Comparison of ENCODE assay signal across 16 mouse cellular contexts in the genomic region with DNA sequence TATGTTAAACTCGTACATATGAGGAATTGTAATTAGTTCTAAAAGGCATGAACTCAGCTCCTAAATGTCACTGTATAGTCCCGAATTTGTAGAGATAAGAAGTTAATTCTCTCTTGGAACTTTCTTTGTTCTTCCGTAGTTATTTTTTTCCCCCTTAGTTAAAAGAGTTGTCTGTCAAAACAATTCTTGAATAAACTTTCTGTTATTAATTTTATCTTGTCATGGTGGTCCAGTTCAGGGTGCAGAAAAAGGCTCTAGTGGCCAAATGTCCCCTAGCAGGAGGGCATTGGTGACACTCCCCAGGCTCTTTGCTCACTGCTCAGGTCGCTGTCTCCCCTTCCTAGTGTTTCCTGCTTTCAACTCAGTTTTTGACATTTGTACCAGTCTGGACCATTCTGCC. TPM values are rescaled to one million over a fixed set of nuclear protein-coding genes. Genes with fewer than 3 reads are reported as not detected.
DNase-seq lines count a peak whose midpoint lies in the region; ATAC-seq lines count a peak whose summit lies in the region.
"Had no signal": no experiment of that assay in that cellular context is flagged by ENCODE, and none has a peak within 500 bp of the region (broad histone marks: within the 10 kb centered on the region; RNA-seq: fewer than 3 reads in every experiment).

No protein-coding gene starts in this region.

- DNase-seq in heart, adult 9 months (ENCODE audit: low spot score in 2 of 2), result no peak
- DNase-seq in lung, adult 18-20 months, result no peak
- DNase-seq in frontal cortex, postnatal 14 days (ENCODE audit: low spot score in 2 of 2), result no peak
- DNase-seq: cerebellum, adult 8-10 months; thymus, postnatal 14 days had no signal

- H3K4me2 ChIP-seq in heart, embryonic 11.5 days, result peak overlapping the region; percentile 55; the same call in 1 of the 2 replicates
- peak overlapping the region; percentile 40; the same call in 1 of the 2 replicates for H3K4me2 ChIP-seq in lung, embryonic 15.5 days
- H3K4me2 ChIP-seq in hindbrain, embryonic 16.5 days (ENCODE audit: low read length), result peak overlapping the region; percentile 46
- peak overlapping the region; percentile 39; the same call in 1 of the 2 replicates for H3K4me2 ChIP-seq in stomach, embryonic 14.5 days (replicated peaks; ENCODE audit: low read depth, low read length)
- H3K4me2 ChIP-seq: forebrain, embryonic 13.5 days; midbrain, embryonic 13.5 days had no signal

- peaks cover 16% of the 10 kb centered on the region for H3K4me1 ChIP-seq in heart, embryonic 11.5 days (ENCODE audit: control insufficient read depth, insufficient read depth, low read length)
- H3K4me1 ChIP-seq in lung, embryonic 15.5 days, result peaks cover 57% of the 10 kb centered on the region
- H3K4me1 ChIP-seq in hindbrain, embryonic 16.5 days (ENCODE audit: control insufficient read depth, insufficient read depth, low read depth, low read length), result peaks cover 38% of the 10 kb centered on the region
- peaks cover 54% of the 10 kb centered on the region for H3K4me1 ChIP-seq in stomach, embryonic 14.5 days (ENCODE audit: control insufficient read depth, insufficient read depth, low read length)

- no peaks in the 10 kb centered on the region for H3K36me3 ChIP-seq in heart, embryonic 11.5 days (ENCODE audit: control insufficient read depth, insufficient read depth, low read length)
- no peaks in the 10 kb centered on the region for H3K36me3 ChIP-seq in lung, embryonic 15.5 days
- H3K36me3 ChIP-seq in hindbrain, embryonic 16.5 days (ENCODE audit: control insufficient read depth, insufficient read depth, low read length), result no peaks in the 10 kb centered on the region
- peaks cover 8% of the 10 kb centered on the region; the same call in 1 of the 2 replicates for H3K36me3 ChIP-seq in stomach, embryonic 14.5 days (ENCODE audit: control insufficient read depth, insufficient read depth, low read length)
- H3K36me3 ChIP-seq: midbrain, embryonic 13.5 days had no signal

- H3K9ac ChIP-seq in heart, embryonic 11.5 days (ENCODE audit: low read depth, low read length), result no peak overlapping the region
- no peak overlapping the region for H3K9ac ChIP-seq in lung, embryonic 15.5 days
- peak overlapping the region; percentile 43 for H3K9ac ChIP-seq in hindbrain, embryonic 16.5 days (ENCODE audit: low read depth, low read length)
- H3K9ac ChIP-seq in stomach, embryonic 14.5 days (replicated peaks; ENCODE audit: low read depth, low read length), result no peak overlapping the region
- H3K9ac ChIP-seq: forebrain, embryonic 13.5 days; liver, embryonic 14.5 days; midbrain, embryonic 13.5 days had no signal

- H3K9me3 ChIP-seq in heart, embryonic 11.5 days (replicated peaks; ENCODE audit: control insufficient read depth, low read length), result no peaks in the 10 kb centered on the region
- no peaks in the 10 kb centered on the region for H3K9me3 ChIP-seq in lung, embryonic 15.5 days
- H3K9me3 ChIP-seq in hindbrain, embryonic 16.5 days (ENCODE audit: control insufficient read depth, low read length), result no peaks in the 10 kb centered on the region
- H3K9me3 ChIP-seq in stomach, embryonic 14.5 days (ENCODE audit: control insufficient read depth, low read depth, low read length), result no peaks in the 10 kb centered on the region
- H3K9me3 ChIP-seq: forebrain, embryonic 13.5 days; midbrain, embryonic 13.5 days had no signal

- H3K4me3 ChIP-seq in heart, embryonic 11.5 days (ENCODE audit: low read depth, low read length), result peak overlapping the region; percentile 14; the same call in 1 of the 2 replicates
- H3K4me3 ChIP-seq in lung, embryonic 15.5 days, result no peak overlapping the region
- no peak overlapping the region; the same call in 1 of the 2 replicates for H3K4me3 ChIP-seq in hindbrain, embryonic 16.5 days (ENCODE audit: low read length)
- H3K4me3 ChIP-seq in stomach, embryonic 14.5 days (ENCODE audit: low read depth, low read length), result no peak overlapping the region
- H3K4me3 ChIP-seq: forebrain, embryonic 13.5 days; layer of hippocampus, adult 2 months; midbrain, embryonic 13.5 days had no signal

- ATAC-seq in heart, embryonic 11.5 days (replicated peaks; ENCODE audit: insufficient number of reproducible peaks, low FRiP score, low TSS enrichment), result no peak
- ATAC-seq in lung, embryonic 15.5 days (ENCODE audit: borderline replicate concordance, extremely low read depth, low FRiP score, low TSS enrichment), result no peak
- ATAC-seq in hindbrain, embryonic 16.5 days, result no peak
- no peak for ATAC-seq in stomach, embryonic 14.5 days (ENCODE audit: insufficient number of reproducible peaks, insufficient read depth, low FRiP score, low read depth)
- no peak for ATAC-seq in erythroid progenitor cell, adult 5-6 weeks (replicated peaks; ENCODE audit: low FRiP score, poor library complexity, severe bottlenecking)
- ATAC-seq: forebrain, embryonic 13.5 days; midbrain, embryonic 13.5 days had no signal

- H3K27me3 ChIP-seq in heart, embryonic 11.5 days (ENCODE audit: control insufficient read depth, insufficient read depth, low read length), result peaks cover 91% of the 10 kb centered on the region
- peaks cover 68% of the 10 kb centered on the region for H3K27me3 ChIP-seq in lung, embryonic 15.5 days
- peaks cover 32% of the 10 kb centered on the region for H3K27me3 ChIP-seq in hindbrain, embryonic 16.5 days (replicated peaks; ENCODE audit: control insufficient read depth, insufficient read depth, low read length)
- H3K27me3 ChIP-seq in stomach, embryonic 14.5 days (ENCODE audit: control insufficient read depth, insufficient read depth, low read length), result 0 out of 2 replicates have a peak, but pooled peaks cover 3% of the 10 kb centered on the region

- H3K27ac ChIP-seq in heart, embryonic 11.5 days (ENCODE audit: low read depth, low read length), result peak overlapping the region; percentile 50
- H3K27ac ChIP-seq in lung, embryonic 15.5 days, result peak overlapping the region; percentile 97
- peak overlapping the region; percentile 97 for H3K27ac ChIP-seq in hindbrain, embryonic 16.5 days (ENCODE audit: low read depth, low read length)
- peak overlapping the region; percentile 100 for H3K27ac ChIP-seq in stomach, embryonic 14.5 days (ENCODE audit: low read length)
- H3K27ac ChIP-seq: forebrain, embryonic 13.5 days; layer of hippocampus, adult 2 months; liver, embryonic 14.5 days; midbrain, embryonic 13.5 days had no signal

- 25% methylated on average over 4 of the region's 4 CpGs for WGBS in heart, embryonic 11.5 days (ENCODE audit: insufficient replicate concordance)
- 20% methylated on average over 4 of the region's 4 CpGs for WGBS in lung, embryonic 15.5 days
- 12% methylated on average over 4 of the region's 4 CpGs for WGBS in hindbrain, embryonic 16.5 days
- 18% methylated on average over 4 of the region's 4 CpGs for WGBS in stomach, embryonic 14.5 days

RNA-seq across cellular contexts. Expression of gene Hoxb2, which starts 2.6 kb away (rescaled TPM):
- polyA plus RNA-seq in heart, embryonic 11.5 days (2014; fragmentation: Nextera tagmentation; extraction: Ambion mirVana), result 4.5 and 7.4 TPM in 2 replicates
- 36.9 and 39.2 TPM in 2 replicates for polyA plus RNA-seq in lung, embryonic 15.5 days (2015; fragmentation: Nextera tagmentation; extraction: Ambion mirVana)
- 20.0 and 20.8 TPM in 2 replicates for polyA plus RNA-seq in hindbrain, embryonic 16.5 days (2015; fragmentation: Nextera tagmentation; extraction: Ambion mirVana)
- polyA plus RNA-seq in stomach, embryonic 14.5 days (2014; fragmentation: Nextera tagmentation; extraction: Ambion mirVana), result 23.1 and 25.9 TPM in 2 replicates
- not detected in 2 replicates for total RNA-seq in erythroid progenitor cell, adult 5-6 weeks (2015; ENCODE audit: low replicate concordance)
- 1.0 TPM in 1 of 2 replicates, not detected in the other for total RNA-seq in erythroid progenitor cell, adult 5-6 weeks (2017; ENCODE audit: low replicate concordance)
- total RNA-seq: layer of hippocampus, adult 2 months had no signal
- polyA plus RNA-seq: forebrain, embryonic 13.5 days had no signal

RNA-seq across cellular contexts. Expression of gene Hoxb1, which starts 17.8 kb away (rescaled TPM):
- 0.19 TPM in 1 of 2 replicates, not detected in the other for polyA plus RNA-seq in heart, embryonic 11.5 days (2014; fragmentation: Nextera tagmentation; extraction: Ambion mirVana)
- polyA plus RNA-seq in lung, embryonic 15.5 days (2015; fragmentation: Nextera tagmentation; extraction: Ambion mirVana), result 0.14 TPM in 1 of 2 replicates, not detected in the other
- polyA plus RNA-seq in hindbrain, embryonic 16.5 days (2015; fragmentation: Nextera tagmentation; extraction: Ambion mirVana), result 0.21 and 0.35 TPM in 2 replicates
- polyA plus RNA-seq in stomach, embryonic 14.5 days (2014; fragmentation: Nextera tagmentation; extraction: Ambion mirVana), result 0.22 and 0.32 TPM in 2 replicates
- not detected in 2 replicates for total RNA-seq in erythroid progenitor cell, adult 5-6 weeks (2015; ENCODE audit: low replicate concordance)
- total RNA-seq in erythroid progenitor cell, adult 5-6 weeks (2017; ENCODE audit: low replicate concordance), result not detected in 2 replicates
- total RNA-seq: gastrocnemius, adult 8-10 months; layer of hippocampus, adult 2 months had no signal
- polyA plus RNA-seq: forebrain, embryonic 13.5 days; heart, postnatal 0 days; midbrain, embryonic 13.5 days had no signal

RNA-seq across cellular contexts. Expression of gene Hoxb3, which starts 24.6 kb away (rescaled TPM):
- polyA plus RNA-seq in heart, embryonic 11.5 days (2014; fragmentation: Nextera tagmentation; extraction: Ambion mirVana), result 0.74 and 1.0 TPM in 2 replicates
- polyA plus RNA-seq in lung, embryonic 15.5 days (2015; fragmentation: Nextera tagmentation; extraction: Ambion mirVana), result 3.0 and 3.8 TPM in 2 replicates
- polyA plus RNA-seq in hindbrain, embryonic 16.5 days (2015; fragmentation: Nextera tagmentation; extraction: Ambion mirVana), result 4.8 and 5.6 TPM in 2 replicates
- 3.6 and 4.7 TPM in 2 replicates for polyA plus RNA-seq in stomach, embryonic 14.5 days (2014; fragmentation: Nextera tagmentation; extraction: Ambion mirVana)
- not detected in 2 replicates for total RNA-seq in erythroid progenitor cell, adult 5-6 weeks (2015; ENCODE audit: low replicate concordance)
- total RNA-seq in erythroid progenitor cell, adult 5-6 weeks (2017; ENCODE audit: low replicate concordance), result not detected in 2 replicates
- total RNA-seq: layer of hippocampus, adult 2 months had no signal
- polyA plus RNA-seq: forebrain, embryonic 13.5 days had no signal

RNA-seq across cellular contexts. Expression of gene Hoxb4, which starts 29.6 kb away (rescaled TPM):
- polyA plus RNA-seq in heart, embryonic 11.5 days (2014; fragmentation: Nextera tagmentation; extraction: Ambion mirVana), result 0.21 and 0.77 TPM in 2 replicates
- 4.3 and 4.4 TPM in 2 replicates for polyA plus RNA-seq in lung, embryonic 15.5 days (2015; fragmentation: Nextera tagmentation; extraction: Ambion mirVana)
- 2.5 and 3.3 TPM in 2 replicates for polyA plus RNA-seq in hindbrain, embryonic 16.5 days (2015; fragmentation: Nextera tagmentation; extraction: Ambion mirVana)
- 3.5 and 3.7 TPM in 2 replicates for polyA plus RNA-seq in stomach, embryonic 14.5 days (2014; fragmentation: Nextera tagmentation; extraction: Ambion mirVana)
- total RNA-seq in erythroid progenitor cell, adult 5-6 weeks (2015; ENCODE audit: low replicate concordance), result 1.3 TPM in 1 of 2 replicates, not detected in the other
- not detected in 2 replicates for total RNA-seq in erythroid progenitor cell, adult 5-6 weeks (2017; ENCODE audit: low replicate concordance)
- total RNA-seq: layer of hippocampus, adult 2 months had no signal
- polyA plus RNA-seq: forebrain, embryonic 13.5 days; midbrain, embryonic 13.5 days had no signal

RNA-seq across cellular contexts. Expression of gene Hoxb5, which starts 44.6 kb away (rescaled TPM):
- polyA plus RNA-seq in heart, embryonic 11.5 days (2014; fragmentation: Nextera tagmentation; extraction: Ambion mirVana), result 0.65 and 2.4 TPM in 2 replicates
- polyA plus RNA-seq in lung, embryonic 15.5 days (2015; fragmentation: Nextera tagmentation; extraction: Ambion mirVana), result 46.1 and 54.1 TPM in 2 replicates
- 120 and 133 TPM in 2 replicates for polyA plus RNA-seq in hindbrain, embryonic 16.5 days (2015; fragmentation: Nextera tagmentation; extraction: Ambion mirVana)
- 21.2 and 23.3 TPM in 2 replicates for polyA plus RNA-seq in stomach, embryonic 14.5 days (2014; fragmentation: Nextera tagmentation; extraction: Ambion mirVana)
- total RNA-seq in erythroid progenitor cell, adult 5-6 weeks (2015; ENCODE audit: low replicate concordance), result not detected in 2 replicates
- not detected in 2 replicates for total RNA-seq in erythroid progenitor cell, adult 5-6 weeks (2017; ENCODE audit: low replicate concordance)
- total RNA-seq: layer of hippocampus, adult 2 months had no signal
- polyA plus RNA-seq: forebrain, embryonic 13.5 days had no signal

Comparison
In these comparisons a context has a peak if more than half of its experiments do, and no peak if none do; other contexts are left out.
1. H3K27ac ChIP-seq: peak in every context shown above with its lines; median percentile 100 in stomach, embryonic 14.5 days; 97 in lung, embryonic 15.5 days; 97 in hindbrain, embryonic 16.5 days; 50 in heart, embryonic 11.5 days.